Mouse (Mus musculus): ENCODE data around the gene Ntsr2. TPM values are rescaled to one million over a fixed set of nuclear protein-coding genes. Genes with fewer than 3 reads are reported as not detected.

The Ntsr2 gene
- polyA plus RNA-seq (2012; rRNA removed), result 1.5 and 2.2 TPM in 2 replicates

DNA sequence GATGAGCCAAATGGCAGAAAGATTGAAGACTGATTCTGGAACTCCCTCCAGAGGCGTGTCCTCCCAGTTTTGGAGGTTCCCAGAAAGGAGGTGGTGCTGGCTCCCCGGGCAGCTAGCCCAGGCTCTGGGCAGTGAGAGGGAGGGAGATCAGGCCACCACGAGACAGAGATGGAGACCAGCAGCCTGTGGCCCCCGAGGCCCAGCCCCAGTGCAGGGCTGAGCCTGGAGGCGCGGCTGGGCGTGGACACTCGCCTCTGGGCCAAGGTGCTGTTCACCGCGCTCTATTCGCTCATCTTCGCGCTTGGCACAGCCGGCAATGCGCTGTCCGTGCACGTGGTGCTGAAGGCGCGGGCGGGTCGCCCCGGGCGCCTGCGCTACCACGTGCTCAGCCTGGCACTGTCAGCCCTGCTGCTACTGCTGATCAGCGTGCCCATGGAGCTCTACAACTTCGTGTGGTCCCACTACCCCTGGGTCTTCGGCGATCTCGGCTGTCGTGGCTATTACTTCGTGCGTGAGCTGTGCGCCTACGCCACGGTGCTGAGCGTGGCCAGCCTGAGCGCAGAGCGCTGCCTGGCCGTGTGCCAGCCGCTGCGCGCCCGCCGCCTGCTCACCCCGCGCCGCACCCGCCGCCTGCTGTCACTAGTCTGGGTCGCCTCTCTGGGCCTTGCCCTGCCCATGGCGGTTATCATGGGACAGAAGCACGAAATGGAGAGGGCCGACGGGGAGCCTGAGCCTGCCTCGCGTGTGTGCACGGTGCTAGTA is at the start of gene Ntsr2:
Ntsr2 (plus strand) TSS at position 51 of the 762 bp plus-strand sequence.

DNA sequence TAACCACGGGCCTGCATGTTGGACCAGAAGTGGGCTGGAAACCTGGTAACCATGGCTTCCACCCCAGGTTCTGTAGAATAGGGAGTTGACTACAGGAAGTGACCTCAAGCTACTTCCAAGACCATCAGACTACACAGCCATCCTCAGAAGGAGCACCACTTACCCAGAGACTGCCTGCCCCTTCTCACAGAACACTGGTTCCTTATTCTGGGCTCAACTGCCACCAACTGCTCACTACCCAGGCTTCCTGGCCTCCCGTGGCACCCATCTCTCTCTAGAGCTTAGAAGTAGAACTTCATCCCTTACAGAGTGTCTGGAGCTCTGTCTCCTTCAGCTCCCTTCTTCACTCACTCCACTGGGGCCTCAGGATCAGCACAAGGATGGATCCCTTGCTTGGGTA is 42.2 kb upstream of the Ntsr2 start, which contains the start of gene Lpin1:
Lpin1 (minus strand) TSS at position 31 of the 400 bp plus-strand sequence.

Other genes starting within 250 kb of the Ntsr2 start
- 19.4 and 19.9 TPM in 2 replicates for gene Lpin1, start 42.4 kb upstream of the Ntsr2 start, polyA plus RNA-seq (2012; rRNA removed)
- gene Greb1, start 147.5 kb downstream of the Ntsr2 start, polyA plus RNA-seq (2012; rRNA removed), result 2.2 and 4.4 TPM in 2 replicates
- gene E2f6, start 157.6 kb downstream of the Ntsr2 start, polyA plus RNA-seq (2012; rRNA removed), result 43.7 and 45.5 TPM in 2 replicates
- gene Rock2, start 241.5 kb downstream of the Ntsr2 start, polyA plus RNA-seq (2012; rRNA removed), result 19.2 and 19.7 TPM in 2 replicates

Measured in central nervous system, embryonic 14 days (tissue).